Mouse (Mus musculus) testis, adult 2 months (tissue): ENCODE results near the gene Agbl3. TPM values are rescaled to one million over a fixed set of nuclear protein-coding genes. Genes with fewer than 3 reads are reported as not detected.

Experiments used
- H3K27ac ChIP-seq: fragments of 200-500 bp; 2 replicates; pipeline ENCODE4 v1.5.1; 2012; ENCODE audit warnings: low read depth, low read length; ENCODE audit not compliant: control insufficient read depth, insufficient read depth
- H3K27me3 ChIP-seq: fragments of 200-500 bp; 2 replicates; pipeline ENCODE4 v1.6.1; 2012; ENCODE audit warnings: mild to moderate bottlenecking, low read length, moderate library complexity; ENCODE audit not compliant: control insufficient read depth, insufficient read depth
- H3K36me3 ChIP-seq: fragments of 200-500 bp; 2 replicates; pipeline ENCODE4 v1.6.1; 2012; ENCODE audit warnings: mild to moderate bottlenecking, low read length; ENCODE audit not compliant: control insufficient read depth, insufficient read depth
- H3K4me1 ChIP-seq: fragments of 200-500 bp; 2 replicates; pipeline ENCODE4 v1.6.1; 2012; ENCODE audit warnings: low read length; ENCODE audit not compliant: control insufficient read depth, insufficient read depth
- H3K4me3 ChIP-seq: fragments of 200-500 bp; 2 replicates; pipeline ENCODE4 v1.5.1; 2012; ENCODE audit warnings: low read depth, mild to moderate bottlenecking, low read length, moderate library complexity, mixed read lengths; ENCODE audit not compliant: control insufficient read depth
- CTCF ChIP-seq: fragments of 200-500 bp; IDR thresholded peaks from 2 replicates; pipeline ENCODE4 v1.5.1; 2012; ENCODE audit warnings: low read depth, mild to moderate bottlenecking, inconsistent platforms, low read length, moderate library complexity; ENCODE audit not compliant: control insufficient read depth, insufficient read depth, insufficient replicate concordance
- POLR2A ChIP-seq: fragments of 200-500 bp; IDR thresholded peaks from 2 replicates; pipeline ENCODE4 v1.6.1; 2012; ENCODE audit warnings: low read depth, mild to moderate bottlenecking, inconsistent platforms, low read length, moderate library complexity; ENCODE audit not compliant: control insufficient read depth
- polyA plus RNA-seq: library from polyadenylated mRNA; depleted of rRNA; stranded (reverse); fragments of >200 nt; gene quantifications from 2 replicates; pipeline ENCODE4 v1.2.3, GENCODE M21; 2012; rRNA removed

Gene Agbl3
- 17.9 and 21.5 TPM in 2 replicates for polyA plus RNA-seq

DNA sequence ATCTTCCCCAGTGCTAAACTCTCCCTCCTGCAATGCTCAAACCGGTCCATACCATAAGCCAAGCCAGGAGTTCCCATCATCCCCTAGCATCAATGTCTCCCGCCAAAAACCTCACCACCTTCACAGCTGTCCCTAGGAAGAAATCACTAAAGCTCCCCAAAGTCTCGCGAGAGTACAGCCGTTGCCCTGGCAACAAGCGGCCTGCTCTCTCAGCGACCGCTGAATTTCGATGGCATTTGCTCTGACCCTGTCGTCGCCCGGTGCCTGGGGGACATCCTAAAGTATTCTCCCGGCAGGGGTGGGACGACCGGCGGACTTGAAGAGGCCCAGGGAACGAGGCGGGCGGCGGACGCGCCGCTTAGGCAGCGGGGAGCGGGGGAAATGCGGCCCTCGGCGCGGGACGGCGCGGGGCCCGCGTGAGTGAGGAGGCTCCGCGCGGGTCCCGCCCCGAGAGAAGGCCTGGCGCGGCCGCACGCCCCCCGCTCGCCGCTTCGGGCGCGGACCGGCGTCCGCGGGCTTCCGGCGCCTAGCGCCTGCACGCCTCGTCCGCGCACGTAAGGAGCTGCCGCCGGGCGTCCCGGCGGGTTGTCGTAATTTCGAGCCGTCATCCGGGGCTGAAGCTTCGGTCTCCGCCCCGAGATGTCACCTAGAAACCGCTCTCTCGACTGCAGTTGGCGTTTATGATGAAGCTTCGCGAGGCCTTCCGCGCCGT, at the start of gene Agbl3:
Gene Agbl3 (plus strand): TSS at position 202 of the 712 bp plus-strand sequence.
- no peak for TF ChIP-seq CTCF
- TF ChIP-seq POLR2A = peak; percentile 81
- H3K27me3 ChIP-seq = no peaks in the 10 kb centered on the region
- H3K4me3 ChIP-seq = peak within 1 kb of the TSS; percentile 91
- peak within 1 kb of the TSS; percentile 99 for H3K27ac ChIP-seq
- H3K36me3 ChIP-seq = no peaks in the 10 kb centered on the region; the same call in 1 of the 2 replicates
- no peaks in the 10 kb centered on the region; the same call in 1 of the 2 replicates for H3K4me1 ChIP-seq

DNA sequence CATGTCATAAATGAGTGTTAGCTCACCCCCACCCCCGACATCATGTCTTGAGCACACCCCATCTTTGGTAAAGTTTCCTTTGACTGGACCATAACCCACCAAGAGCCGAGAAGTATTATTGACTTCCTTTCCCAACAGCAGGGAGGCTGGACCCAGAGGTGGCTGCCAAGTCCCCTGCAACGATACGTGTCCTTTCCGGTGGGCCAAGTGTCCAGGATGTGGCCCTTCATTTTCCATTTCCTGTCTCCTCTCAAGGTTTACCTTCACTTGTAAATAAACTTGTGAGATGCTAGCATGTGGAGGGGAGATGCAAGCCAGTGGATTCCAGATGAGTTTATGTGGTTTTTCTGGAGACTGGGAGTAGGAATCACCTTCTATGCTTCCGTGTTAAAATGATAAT, 49.2 kb upstream of the Agbl3 start:
- Histone ChIP-seq H3K27me3 (no peaks in the 10 kb centered on the region), H3K27ac (no peak overlapping the region), H3K36me3 (no peaks in the 10 kb centered on the region), H3K4me3 (no peak overlapping the region), H3K4me1 (peaks cover 6% of the 10 kb centered on the region)
- TF ChIP-seq CTCF (no peak), POLR2A (no peak)

DNA sequence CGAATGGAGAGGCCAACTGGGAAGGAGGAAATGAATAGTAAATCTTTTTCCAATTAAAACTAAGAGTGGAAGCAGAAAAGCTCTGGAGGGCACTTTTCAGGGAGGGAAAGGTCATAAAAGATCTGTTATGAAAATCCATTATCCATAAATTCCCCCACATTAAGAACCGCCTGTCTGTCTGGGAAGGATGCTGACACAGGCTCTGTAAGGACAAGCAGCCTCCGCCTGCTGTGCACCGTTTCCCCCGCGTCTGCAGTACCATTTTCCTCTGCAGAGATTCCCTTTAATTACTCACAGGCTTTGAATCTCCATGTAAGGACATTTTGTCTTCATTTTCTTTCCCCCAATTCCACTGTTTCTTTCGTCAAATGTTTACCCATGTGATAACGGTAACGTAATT, 48.7 kb upstream of the Agbl3 start:
- H3K4me3 ChIP-seq = no peak overlapping the region
- no peak overlapping the region for H3K27ac ChIP-seq
- H3K36me3 ChIP-seq = no peaks in the 10 kb centered on the region
- peaks cover 6% of the 10 kb centered on the region for H3K4me1 ChIP-seq
- TF ChIP-seq POLR2A = no peak
- no peak for TF ChIP-seq CTCF
- no peaks in the 10 kb centered on the region for H3K27me3 ChIP-seq

DNA sequence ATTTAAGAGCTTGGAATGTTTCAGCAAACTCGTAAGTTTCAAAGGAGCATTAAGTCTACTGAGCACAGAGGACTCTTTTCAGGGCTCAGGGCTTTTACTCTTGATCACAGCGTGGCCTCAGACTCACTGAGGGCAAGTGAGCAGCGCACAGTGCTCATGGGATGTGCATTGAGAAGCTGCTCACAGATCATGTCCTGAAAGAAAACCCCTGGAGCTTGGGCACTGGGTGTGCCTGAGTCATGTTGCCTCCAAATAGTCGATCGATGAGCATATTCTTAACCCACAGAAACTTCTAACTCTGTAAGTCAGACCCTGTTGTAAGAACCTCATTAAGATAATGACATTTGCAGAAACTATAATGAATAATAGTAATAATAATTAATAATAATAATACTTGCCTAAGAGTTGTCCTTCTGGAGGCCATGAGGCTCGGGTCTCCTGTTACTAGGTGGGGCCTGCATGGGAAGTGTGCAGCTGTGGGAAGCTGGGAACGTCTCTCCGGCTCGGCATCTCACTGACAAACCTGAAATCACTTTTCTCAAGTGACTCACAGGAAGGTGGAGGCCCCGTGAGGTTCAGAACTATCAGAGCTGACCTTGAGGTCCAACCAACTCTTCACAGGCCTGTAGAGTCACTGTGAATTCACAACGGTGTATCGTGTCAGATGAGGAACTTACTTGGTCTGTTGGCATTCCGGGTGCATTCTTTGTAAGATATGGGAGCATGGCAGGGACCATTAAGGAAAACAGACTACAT, 45.1 kb upstream of the Agbl3 start:
- TF ChIP-seq CTCF (no peak), POLR2A (no peak)
- no peak overlapping the region for H3K27ac ChIP-seq
- no peaks in the 10 kb centered on the region for H3K36me3 ChIP-seq
- H3K27me3 ChIP-seq = no peaks in the 10 kb centered on the region
- H3K4me1 ChIP-seq = no peaks in the 10 kb centered on the region
- H3K4me3 ChIP-seq = no peak overlapping the region

DNA sequence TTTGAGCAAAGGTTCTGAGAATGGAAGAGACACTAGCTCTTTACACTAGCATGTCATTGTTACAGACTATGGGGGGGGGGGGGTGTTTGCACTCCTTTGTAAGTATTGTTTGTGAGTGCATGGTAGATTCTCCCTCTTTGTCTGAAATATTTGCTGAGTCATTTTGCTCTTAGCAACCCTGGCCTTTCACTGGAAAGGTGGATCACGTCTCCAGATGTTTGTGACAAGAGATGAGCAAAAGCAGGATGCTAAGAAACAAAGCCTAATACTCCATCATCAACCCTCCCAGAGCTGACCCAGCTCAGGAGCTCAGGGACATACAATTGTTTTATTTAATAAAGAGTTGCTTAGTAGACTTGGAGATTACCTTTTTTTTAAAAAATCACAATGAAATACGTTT, 43.3 kb upstream of the Agbl3 start:
- TF ChIP-seq CTCF (no peak), POLR2A (no peak)
- Histone ChIP-seq H3K4me1 (no peaks in the 10 kb centered on the region), H3K27me3 (no peaks in the 10 kb centered on the region), H3K27ac (no peak overlapping the region), H3K4me3 (no peak overlapping the region), H3K36me3 (no peaks in the 10 kb centered on the region)

DNA sequence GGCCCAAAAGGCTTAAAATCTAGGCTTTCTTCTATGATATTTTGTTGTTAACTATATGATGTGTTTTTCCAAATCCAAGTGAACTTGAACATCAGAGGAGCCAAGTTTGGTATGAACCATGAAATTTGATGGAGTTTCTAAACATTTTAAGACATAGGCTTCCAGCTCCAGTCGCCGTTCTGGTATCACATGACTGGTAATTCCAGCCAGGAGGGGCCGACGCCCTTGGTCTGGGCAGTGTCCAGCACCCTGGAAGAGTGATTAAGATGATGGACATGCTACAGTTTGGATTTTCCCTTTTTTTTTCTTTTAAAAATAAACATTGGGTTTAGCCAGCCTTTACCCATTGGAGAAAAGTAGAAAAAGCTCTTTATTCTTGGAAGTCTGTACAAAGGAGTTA, 36.3 kb upstream of the Agbl3 start:
- Histone ChIP-seq H3K27ac (no peak overlapping the region), H3K4me1 (peaks cover 2% of the 10 kb centered on the region; the same call in 1 of the 2 replicates), H3K4me3 (no peak overlapping the region), H3K27me3 (no peaks in the 10 kb centered on the region), H3K36me3 (no peaks in the 10 kb centered on the region)
- TF ChIP-seq POLR2A (no peak), CTCF (no peak)

DNA sequence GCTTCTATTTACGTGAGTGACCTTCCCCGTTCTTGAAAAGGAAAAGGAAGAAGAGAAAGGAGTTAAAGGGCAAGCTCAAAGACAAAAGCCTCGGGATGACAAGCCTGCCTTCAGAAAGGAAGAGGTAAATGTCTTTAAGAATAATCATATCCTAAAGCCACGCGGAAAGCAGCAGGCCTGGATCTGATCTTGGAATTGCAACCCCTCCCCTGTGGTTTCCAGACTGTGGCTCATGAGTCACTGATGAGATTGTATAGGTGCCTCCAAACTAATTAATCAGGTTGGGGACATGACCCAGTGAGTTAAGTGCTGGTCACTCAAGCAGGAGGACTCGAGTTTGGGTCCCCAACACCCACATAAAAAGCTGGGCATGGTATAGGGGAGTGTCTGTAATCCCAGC, 32.4 kb upstream of the Agbl3 start:
- peaks cover 2% of the 10 kb centered on the region; the same call in 1 of the 2 replicates for H3K4me1 ChIP-seq
- H3K4me3 ChIP-seq = no peak overlapping the region
- no peaks in the 10 kb centered on the region for H3K36me3 ChIP-seq
- H3K27ac ChIP-seq = no peak overlapping the region
- no peak for TF ChIP-seq POLR2A
- no peak for TF ChIP-seq CTCF
- no peaks in the 10 kb centered on the region for H3K27me3 ChIP-seq

DNA sequence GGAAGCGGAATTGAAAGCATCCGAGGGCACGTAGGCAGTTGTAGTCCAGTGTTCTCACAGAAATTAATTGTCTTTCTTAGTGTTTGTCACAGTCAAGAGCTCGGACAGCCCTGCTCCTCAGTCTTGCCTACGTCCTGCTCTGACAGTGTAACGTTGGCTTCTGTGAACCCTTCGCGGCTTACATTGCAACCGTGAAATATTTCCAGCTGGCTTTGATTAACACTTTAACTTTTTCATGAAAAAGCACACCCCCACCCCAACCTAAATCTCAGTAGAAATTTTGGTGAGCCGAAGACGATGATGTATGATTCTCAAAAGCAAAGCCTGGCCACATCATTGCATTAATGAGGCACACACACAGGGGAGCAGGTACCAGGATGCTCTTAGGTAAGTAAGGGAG, 31.7 kb upstream of the Agbl3 start:
- no peak overlapping the region for H3K4me3 ChIP-seq
- peaks cover 2% of the 10 kb centered on the region; the same call in 1 of the 2 replicates for H3K4me1 ChIP-seq
- H3K27ac ChIP-seq = no peak overlapping the region
- H3K27me3 ChIP-seq = no peaks in the 10 kb centered on the region
- TF ChIP-seq POLR2A (no peak), CTCF (no peak)
- H3K36me3 ChIP-seq = no peaks in the 10 kb centered on the region
